Mouse (Mus musculus) cerebellum, adult 2 months (tissue): ENCODE measurements at regions not wholly inside any gene's neighbourhood (a gene's known extent, or its start where the extent isn't known, plus 50 kb on each side); places are given as distances from the start of the nearest gene placed in this dataset.

Source experiments
- CTCF ChIP-seq: fragments of 200-500 bp; IDR thresholded peaks from 2 replicates; pipeline ENCODE4 v1.5.1; 2011; ENCODE audit warnings: low read depth, mild to moderate bottlenecking, control low read depth, low read length, moderate library complexity, borderline replicate concordance; ENCODE audit not compliant: insufficient read depth
- POLR2A ChIP-seq: fragments of 200-500 bp; IDR thresholded peaks from 2 replicates; pipeline ENCODE4 v1.6.1; 2011; ENCODE audit warnings: low read length, control low read depth, borderline replicate concordance; ENCODE audit not compliant: insufficient read depth

DNA sequence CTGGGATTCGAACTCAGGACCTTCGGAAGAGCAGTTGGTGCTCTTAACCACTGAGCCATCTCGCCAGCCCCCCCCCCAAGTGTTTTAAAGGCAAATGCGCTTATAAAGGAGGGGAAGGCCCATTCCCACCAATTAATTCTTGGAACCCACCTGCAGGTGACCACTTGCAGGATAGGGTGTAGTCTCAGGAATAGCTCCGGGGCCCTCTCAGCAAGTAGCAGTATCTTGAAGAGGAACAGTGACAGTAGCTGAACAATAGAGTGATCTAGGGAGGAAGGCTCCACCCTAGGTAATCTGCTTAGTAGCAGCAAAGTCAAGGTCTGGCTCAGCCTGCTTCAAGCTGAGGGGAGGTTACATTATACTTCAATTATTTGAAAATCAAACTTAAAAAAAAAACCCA is 1056.6 kb downstream of the 9330182O14Rik start:
- TF ChIP-seq CTCF (no peak), POLR2A (no peak)
